Mouse (Mus musculus): ENCODE measurements around the gene Gstp2. TPM values are rescaled to one million over a fixed set of nuclear protein-coding genes. Genes with fewer than 3 reads are reported as not detected.
A peak's percentile ranks its signal among the peaks of the same experiment; 100 is the strongest.

The Gstp2 gene
- total RNA-seq (2021) = 100 to 1,000 TPM in 1 of 2 experiments, 10 to 100 TPM in 1; 87.8 to 116 TPM

GRCm38 (mm10) chr19:4045966-4046865 is at the start of gene Gstp2:
Gstp2 (minus strand) TSS chr19:4046023.
- intact Hi-C loops (cut with DNase I) = no loop called here
- peak; percentile 74 for DNase-seq (ENCODE audit: low spot score)

GRCm38 (mm10) chr19:4094774-4095303 is 49.0 kb upstream of the Gstp2 start:
- intact Hi-C loops (cut with DNase I) = no loop called here
- DNase-seq (ENCODE audit: low spot score) = no peak

GRCm38 (mm10) chr19:4094348-4094747 is 48.5 kb upstream of the Gstp2 start:
- intact Hi-C loops (cut with DNase I) = no loop called here
- DNase-seq (ENCODE audit: low spot score) = no peak

- DNase-seq (ENCODE audit: low spot score) = no peak
- intact Hi-C loops (cut with DNase I) = no loop called here
Observed at GRCm38 (mm10) chr19:4093772-4094171, 47.9 kb upstream of the Gstp2 start.

- DNase-seq (ENCODE audit: low spot score) = no peak
- intact Hi-C loops (cut with DNase I) = no loop called here
Observed at GRCm38 (mm10) chr19:4092750-4093149, 46.9 kb upstream of the Gstp2 start.

- intact Hi-C loops (cut with DNase I) = no loop called here
- no peak for DNase-seq (ENCODE audit: low spot score)
Observed at GRCm38 (mm10) chr19:4091383-4091782, 45.6 kb upstream of the Gstp2 start.

- intact Hi-C loops (cut with DNase I) = no loop called here
- no peak for DNase-seq (ENCODE audit: low spot score)
Observed at GRCm38 (mm10) chr19:4090446-4090845, 44.6 kb upstream of the Gstp2 start.

- intact Hi-C loops (cut with DNase I) = no loop called here
- DNase-seq (ENCODE audit: low spot score) = no peak
Observed at GRCm38 (mm10) chr19:4089128-4089527, 43.3 kb upstream of the Gstp2 start.

- intact Hi-C loops (cut with DNase I) = no loop called here
- DNase-seq (ENCODE audit: low spot score) = no peak
Observed at GRCm38 (mm10) chr19:4088146-4088545, 42.3 kb upstream of the Gstp2 start.

GRCm38 (mm10) chr19:4087090-4087489 is 41.3 kb upstream of the Gstp2 start:
- intact Hi-C loops (cut with DNase I) = no loop called here
- DNase-seq (ENCODE audit: low spot score) = no peak

- intact Hi-C loops (cut with DNase I) = no loop called here
- DNase-seq (ENCODE audit: low spot score) = no peak
Observed at GRCm38 (mm10) chr19:4086156-4086555, 40.3 kb upstream of the Gstp2 start.

- intact Hi-C loops (cut with DNase I) = no loop called here
- DNase-seq (ENCODE audit: low spot score) = no peak
Observed at GRCm38 (mm10) chr19:4084984-4085383, 39.2 kb upstream of the Gstp2 start.

GRCm38 (mm10) chr19:4083826-4084225 is 38.0 kb upstream of the Gstp2 start:
- intact Hi-C loops (cut with DNase I) = no loop called here
- no peak for DNase-seq (ENCODE audit: low spot score)

GRCm38 (mm10) chr19:4083316-4083715 is 37.5 kb upstream of the Gstp2 start:
- intact Hi-C loops (cut with DNase I) = no loop called here

GRCm38 (mm10) chr19:4082219-4082965 is 36.6 kb upstream of the Gstp2 start:
- no peak for DNase-seq (ENCODE audit: low spot score)
- intact Hi-C loops (cut with DNase I) = no loop called here

More at GRCm38 (mm10) chr19:4083316-4083715, 37.5 kb upstream of the Gstp2 start:
- DNase-seq (ENCODE audit: low spot score) = no peak

GRCm38 (mm10) chr19:4081394-4081793 is 35.6 kb upstream of the Gstp2 start, which contains the start of gene Cabp2:
Cabp2 (plus strand) TSS chr19:4081578.
- DNase-seq (ENCODE audit: low spot score) = no peak
- intact Hi-C loops (cut with DNase I) = no loop called here

- DNase-seq (ENCODE audit: low spot score) = no peak
- intact Hi-C loops (cut with DNase I) = no loop called here
Observed at GRCm38 (mm10) chr19:4080511-4081009, 34.7 kb upstream of the Gstp2 start.

GRCm38 (mm10) chr19:4079594-4079993 is 33.8 kb upstream of the Gstp2 start:
- intact Hi-C loops (cut with DNase I) = no loop called here

GRCm38 (mm10) chr19:4075531-4075930 is 29.7 kb upstream of the Gstp2 start:
- intact Hi-C loops (cut with DNase I) = no loop called here
- no peak for DNase-seq (ENCODE audit: low spot score)

More at GRCm38 (mm10) chr19:4079594-4079993, 33.8 kb upstream of the Gstp2 start:
- DNase-seq (ENCODE audit: low spot score) = no peak

- intact Hi-C loops (cut with DNase I) = no loop called here
- DNase-seq (ENCODE audit: low spot score) = no peak
Observed at GRCm38 (mm10) chr19:4072706-4073424, 27.0 kb upstream of the Gstp2 start.

All from heart, postnatal 25 days (tissue).